Mouse (Mus musculus) hematopoietic stem cell, adult 5-6 weeks (primary cell): ENCODE data around the gene Bclaf3. TPM values are rescaled to one million over a fixed set of nuclear protein-coding genes. Genes with fewer than 3 reads are reported as not detected.
"Not testable (repeated sequence)": the region's sequence is repeated elsewhere in the genome, so short reads cannot be mapped to it uniquely, and the experiment has no call there.

Source experiments
- ATAC-seq, 2 experiments: fragments of 125-278 bp in 1 of 2; replicated peaks in 1 of 2; 2 replicates each; pipeline ENCODE4 v1.8.0; 2016 to 2017; ENCODE audit warnings: inconsistent platforms in 2 of 2, mild to moderate bottlenecking in 2 of 2, moderate number of reproducible peaks in 2 of 2, low read depth in 1 of 2, moderate TSS enrichment in 1 of 2; ENCODE audit not compliant: low FRiP score in 2 of 2, poor library complexity in 2 of 2, severe bottlenecking in 2 of 2, insufficient read depth in 1 of 2, low TSS enrichment in 1 of 2
- total RNA-seq: library from RNA; stranded (forward); fragments of 172-1452, 232-1000 nt; gene quantifications from 2 replicates; pipeline ENCODE4 v1.2.3, GENCODE M21; 2017

The Bclaf3 gene
- 98.0 and 106 TPM in 2 replicates for total RNA-seq

DNA sequence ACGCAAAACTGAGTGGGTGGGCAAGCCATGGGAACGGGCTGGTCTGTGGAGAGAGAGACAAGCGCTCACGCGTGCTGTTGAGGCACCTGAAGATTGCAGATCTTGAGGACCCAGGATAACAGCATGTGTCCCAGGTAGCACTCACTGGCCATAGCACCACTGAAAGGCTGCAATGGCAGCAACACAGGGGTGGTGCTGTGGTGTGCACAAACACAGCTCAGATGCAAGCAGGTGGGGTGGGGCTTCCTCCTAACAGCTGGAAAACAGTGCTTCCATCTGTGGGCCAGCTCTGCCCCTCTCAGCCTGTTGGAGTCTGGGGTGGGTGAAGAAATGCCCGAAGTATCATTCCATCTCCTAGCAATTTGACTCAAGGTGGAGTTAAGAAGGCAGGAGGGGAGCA, at the start of gene Bclaf3:
Gene Bclaf3, plus strand, starts transcription at position 301 of the 400 bp plus-strand sequence.
- ATAC-seq = no peak

DNA sequence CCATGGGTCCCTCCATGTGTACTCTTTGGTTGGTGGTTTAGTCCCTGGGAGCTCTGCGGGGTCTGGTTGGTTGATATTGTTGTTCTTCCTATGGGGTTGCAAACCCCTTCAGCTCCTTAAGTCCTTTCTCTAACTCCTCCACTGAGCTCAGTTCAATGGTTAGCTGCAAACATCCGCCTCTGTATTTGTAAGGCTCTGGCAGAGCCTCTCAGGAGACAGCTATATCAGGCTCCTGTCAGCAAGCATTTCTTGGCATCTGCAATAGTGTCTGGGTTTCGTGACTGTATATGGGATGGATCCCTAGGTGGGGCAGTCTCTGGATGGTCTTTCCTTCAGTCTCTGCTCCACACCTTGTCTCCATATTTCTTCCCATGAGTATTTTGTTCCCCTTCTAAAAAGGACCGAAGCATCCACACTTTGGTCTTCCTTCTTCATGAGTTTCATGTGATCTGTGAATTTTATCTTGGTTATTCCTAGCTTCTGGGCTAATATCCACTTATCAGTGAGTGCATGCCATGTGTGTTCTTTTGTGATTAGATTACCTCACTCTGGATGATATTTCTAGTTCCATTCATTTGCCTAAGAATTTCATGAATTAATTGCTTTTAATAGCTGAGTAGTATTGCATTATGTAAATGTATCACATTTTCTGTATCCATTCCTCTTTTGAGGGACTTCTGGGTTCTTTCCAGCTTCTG, 48.1 kb upstream of the Bclaf3 start:
- ATAC-seq = not testable (repeated sequence)

DNA sequence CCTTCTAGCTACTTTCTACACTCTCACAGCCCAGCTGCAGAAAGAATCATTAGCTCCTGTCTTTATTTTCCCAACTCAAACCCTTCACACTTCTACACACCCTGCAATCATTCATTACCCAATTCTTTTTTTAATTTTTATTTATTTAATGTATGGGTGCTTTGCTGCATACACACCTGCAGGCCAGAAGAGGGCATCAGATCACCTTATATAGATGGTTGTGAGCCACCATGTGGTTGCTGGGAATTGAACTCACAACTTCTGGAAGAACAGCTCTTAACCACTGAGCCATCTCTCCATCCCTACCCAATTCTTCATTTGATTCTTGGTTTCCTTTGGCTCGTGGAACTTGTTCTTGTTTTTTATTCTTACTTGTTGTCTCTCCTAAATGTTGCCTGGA, 42.2 kb upstream of the Bclaf3 start:
- no peak for ATAC-seq

DNA sequence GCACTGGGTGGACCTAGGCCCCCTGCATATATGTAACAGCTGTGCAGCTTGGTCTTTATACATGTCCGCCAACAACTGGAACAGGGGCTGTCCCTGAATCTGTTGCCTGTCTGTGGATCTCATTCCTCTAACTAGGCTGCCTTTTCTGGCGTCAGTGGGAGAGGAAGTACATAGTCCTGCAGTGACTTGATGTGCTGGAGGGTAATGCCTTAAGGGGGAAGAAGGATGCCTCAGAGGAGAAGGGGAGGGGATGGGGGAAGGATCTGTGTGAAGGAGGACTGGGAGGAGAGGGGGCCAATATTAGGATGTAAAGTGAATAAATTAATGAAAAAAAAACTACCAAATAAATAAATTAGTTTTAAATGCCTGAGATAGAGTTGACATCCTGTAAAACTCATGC, 23.3 kb upstream of the Bclaf3 start:
- no peak for ATAC-seq

DNA sequence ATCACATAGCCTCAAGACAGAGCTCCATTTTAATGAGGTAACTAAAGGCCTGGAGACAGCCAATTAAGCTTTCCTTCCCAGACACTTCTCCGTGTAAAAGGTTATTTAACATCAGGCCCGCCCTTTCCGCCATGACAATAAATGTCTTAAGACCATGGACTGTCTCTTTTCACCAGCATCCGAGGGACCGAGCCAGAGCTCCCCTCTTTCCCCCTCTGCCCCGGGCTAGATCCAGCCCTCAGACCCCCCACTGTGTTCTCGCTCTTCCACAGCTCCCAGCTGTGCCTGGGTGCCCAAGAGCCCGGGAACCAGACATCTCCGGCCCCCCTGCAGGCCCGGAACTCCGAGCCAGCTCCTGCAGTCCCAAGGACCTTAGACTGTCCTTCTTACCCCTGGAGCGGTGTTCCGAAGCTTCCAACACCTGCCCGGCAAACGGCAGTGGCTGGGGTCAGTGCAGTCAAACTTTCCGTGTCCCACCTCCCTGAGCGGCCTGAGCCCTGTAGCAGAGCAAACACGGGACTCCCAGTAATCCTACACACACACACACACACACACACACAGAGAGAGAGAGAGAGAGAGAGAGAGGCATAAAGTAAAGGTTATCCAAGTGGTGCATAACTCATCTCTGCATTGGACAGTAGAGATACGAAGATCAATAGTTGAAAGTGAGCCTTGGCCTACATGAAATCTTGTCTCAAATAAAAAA, 18.0 kb upstream of the Bclaf3 start:
- peak; percentile 30 to 39 for ATAC-seq

DNA sequence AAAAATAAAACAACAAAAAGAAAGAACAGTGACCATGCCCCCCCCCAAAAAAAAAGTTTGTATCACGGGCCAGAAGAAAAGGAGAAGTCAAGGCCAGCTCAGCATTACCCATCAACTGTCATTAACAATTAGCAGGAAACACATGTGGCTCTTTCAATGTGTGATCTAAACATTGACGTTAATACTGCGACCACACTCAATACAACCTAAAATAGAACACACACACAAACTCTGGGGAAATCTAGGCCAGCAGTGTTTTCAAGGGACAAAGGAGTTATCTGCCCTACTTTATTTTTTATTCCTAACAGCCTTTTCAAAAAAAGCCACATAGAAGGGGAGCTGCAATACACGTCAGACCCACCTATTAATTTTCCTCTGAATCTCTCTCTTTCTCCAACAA, 17.4 kb upstream of the Bclaf3 start:
- peak; percentile 92 to 94 for ATAC-seq

DNA sequence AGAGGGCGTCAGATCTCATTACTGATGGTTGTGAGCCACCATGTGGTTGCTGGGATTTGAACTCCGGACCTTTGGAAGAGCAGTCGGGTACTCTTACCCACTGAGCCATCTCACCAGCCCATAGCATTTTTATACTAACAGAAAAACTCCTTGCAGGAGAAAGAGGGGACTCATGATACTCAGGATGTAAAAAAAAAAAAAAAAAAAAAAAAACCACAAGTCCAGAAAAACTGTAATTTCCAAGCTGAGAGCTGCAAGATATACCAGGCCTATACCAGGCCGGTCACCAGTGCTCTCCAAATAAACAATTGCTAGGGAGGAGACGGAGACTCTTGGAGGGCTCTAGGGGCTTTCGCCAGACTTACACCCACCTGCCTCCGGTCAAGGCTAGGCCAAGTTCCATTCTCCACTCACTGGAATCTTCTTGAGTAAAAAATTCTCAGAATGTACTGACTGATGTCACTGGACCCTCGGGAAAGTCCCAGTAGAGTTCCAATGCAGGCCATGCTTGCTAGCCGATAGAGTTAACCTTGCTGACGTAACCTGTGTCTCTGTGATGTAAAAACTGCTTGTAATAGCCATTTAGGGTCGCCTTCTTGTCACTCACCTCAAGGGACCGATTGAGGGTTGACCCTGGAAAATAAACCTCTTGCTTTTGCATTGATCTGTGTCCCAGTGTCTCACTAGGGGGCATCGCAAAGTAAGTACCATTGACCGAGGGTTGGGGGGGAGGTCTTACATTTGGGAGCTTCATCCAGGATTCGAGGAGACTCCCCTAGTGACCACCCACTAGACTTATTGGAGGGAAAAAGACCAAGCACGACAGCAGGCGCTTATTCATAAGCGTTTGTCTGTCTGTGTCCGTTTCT, 16.4 kb upstream of the Bclaf3 start:
- no peak for ATAC-seq

DNA sequence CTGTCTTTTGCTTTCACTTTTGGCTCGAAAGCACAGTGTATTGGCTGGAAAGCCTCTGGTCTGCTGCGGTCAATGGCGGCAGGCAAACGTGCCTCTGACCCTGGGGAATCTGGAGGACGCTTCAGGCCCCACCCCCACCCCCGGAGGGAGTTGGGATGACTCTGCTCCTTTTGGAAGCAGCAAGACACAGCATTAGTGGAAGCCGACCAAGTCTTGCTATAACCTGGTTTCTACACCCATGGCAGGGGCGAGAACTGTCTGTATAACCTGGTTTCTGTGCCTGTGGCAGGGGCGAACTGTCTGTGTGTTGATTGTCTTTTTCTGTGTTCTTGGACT, 15.8 kb upstream of the Bclaf3 start:
- ATAC-seq = no peak

DNA sequence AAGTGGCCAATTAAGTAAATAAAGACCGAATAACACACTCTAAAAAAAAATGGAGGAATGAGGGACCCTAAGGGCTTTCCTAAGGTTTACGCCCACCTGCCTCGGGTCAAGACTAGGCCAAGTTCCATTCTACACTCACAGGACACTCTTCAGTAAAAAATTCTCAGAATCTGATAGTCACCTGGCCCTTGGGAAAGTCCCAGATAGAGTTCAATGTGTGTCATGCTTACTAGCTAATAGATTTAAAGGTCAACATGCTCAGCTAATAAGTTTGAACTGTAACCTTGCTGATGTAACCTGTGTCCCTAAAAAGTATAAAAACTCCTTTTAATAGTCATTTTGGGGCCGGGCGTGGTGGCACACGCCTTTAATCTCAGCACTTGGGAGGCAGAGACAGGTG, 10.9 kb upstream of the Bclaf3 start:
- no peak for ATAC-seq

DNA sequence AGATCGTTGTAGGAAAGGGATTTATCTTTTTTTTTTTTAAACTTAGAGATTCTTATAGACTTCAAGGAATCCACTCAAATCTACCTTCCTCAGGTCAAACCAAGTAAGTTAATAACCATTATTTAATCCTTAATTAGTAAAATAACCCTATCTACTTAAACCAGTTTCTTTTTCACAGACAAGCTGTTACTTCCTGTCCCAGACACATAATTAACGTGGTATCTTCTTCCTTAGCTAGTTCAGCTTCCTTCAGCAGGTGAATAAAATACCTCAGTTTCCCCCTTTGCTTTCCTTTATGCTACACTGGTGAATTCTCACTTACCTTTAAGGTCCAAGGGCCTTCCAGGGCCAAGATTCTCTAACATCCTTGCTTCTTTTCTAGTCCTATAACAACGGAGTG, 4.7 kb upstream of the Bclaf3 start:
- no peak for ATAC-seq

DNA sequence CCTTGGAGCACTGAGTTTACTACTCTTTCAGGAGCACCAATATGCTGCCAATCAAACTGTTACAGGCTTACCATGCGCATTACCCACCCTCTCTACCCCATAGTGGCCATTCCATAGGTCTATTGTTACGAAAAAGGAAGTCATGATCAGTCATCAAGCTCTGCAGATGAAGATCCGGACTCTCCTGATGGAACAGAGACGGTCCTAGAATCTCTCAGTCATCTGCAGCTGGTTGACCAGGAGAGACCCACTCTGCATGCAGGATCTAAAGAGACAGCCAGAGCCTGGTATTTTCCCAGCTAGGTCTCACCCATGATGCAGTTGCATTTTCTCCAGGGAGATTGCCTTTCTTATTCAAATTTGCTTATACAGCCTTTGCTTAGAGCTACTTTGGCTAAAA, 3.8 kb upstream of the Bclaf3 start:
- ATAC-seq = no peak

DNA sequence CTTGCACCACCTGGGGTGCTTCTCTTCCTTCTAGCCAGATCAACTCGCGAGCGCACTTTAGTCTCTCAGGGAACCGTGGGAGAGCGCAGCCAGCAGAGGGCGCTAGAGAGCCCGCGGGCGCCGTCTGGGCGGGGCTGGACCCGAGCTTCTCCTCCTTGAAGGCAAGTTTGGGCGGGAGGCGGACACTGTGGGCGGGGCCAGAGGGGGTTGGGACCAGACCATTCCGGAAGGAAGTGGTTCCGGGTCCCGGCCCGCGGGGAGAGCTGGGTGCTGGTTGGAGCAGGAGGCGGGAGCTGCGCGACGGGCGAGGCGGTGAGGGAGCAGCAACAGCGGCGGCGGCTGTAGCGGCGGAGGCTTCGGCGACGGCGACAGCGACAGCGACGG, 5.9 kb downstream of the Bclaf3 start:
- peak; percentile 97 to 99 for ATAC-seq

DNA sequence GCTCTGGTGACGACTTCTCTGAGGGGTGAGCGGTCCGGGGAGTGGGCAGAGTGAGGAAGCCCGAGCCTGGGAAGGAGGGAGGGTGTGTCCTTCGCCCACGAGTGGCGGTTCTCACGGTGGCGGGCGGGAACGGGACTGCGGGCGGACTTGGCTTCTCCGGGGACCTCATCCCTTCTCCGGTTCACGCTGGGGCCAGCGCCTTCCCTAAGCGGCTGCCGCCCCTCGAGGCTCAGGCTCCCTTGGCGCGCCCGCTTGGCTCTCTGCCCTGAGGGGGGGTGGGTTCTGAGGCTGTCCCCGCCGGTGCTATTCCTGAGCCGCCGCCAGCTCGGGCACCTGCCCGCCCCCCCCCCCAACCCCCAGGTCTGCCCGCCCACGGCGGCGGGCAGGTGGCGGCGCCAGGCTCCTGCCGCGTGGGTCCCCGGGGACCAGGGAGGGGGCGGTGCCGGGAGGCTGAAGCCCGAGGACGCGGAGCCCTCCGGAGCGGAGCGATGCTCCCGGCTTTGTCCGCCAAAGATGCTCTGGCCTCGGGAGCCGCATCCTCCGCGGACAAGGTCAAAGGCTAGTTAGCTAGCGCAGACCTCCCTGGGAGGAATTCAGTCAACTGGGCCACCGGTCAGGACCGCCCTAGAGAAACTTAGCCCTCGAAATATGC, 6.4 kb downstream of the Bclaf3 start:
- no peak for ATAC-seq

DNA sequence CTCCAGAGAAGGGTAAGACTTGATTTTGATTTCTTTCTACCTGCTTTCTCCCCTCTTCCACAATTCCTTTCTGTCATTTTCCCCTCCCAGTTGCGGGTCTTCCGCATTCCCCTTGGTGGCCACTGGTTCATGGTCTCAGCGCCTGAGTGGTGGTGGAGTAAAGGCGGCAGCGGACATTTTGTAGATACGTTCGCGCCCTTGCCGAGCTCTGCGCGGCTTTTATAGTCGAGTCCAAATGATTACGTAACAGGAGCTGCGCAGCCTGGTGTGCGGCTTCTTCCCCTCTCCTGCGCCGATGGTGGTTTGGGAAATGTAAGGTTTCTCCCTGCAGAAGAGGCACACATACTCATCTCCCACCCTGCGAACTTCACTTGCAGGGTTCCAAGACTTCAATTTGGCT, 15.4 kb downstream of the Bclaf3 start:
- ATAC-seq = no peak

DNA sequence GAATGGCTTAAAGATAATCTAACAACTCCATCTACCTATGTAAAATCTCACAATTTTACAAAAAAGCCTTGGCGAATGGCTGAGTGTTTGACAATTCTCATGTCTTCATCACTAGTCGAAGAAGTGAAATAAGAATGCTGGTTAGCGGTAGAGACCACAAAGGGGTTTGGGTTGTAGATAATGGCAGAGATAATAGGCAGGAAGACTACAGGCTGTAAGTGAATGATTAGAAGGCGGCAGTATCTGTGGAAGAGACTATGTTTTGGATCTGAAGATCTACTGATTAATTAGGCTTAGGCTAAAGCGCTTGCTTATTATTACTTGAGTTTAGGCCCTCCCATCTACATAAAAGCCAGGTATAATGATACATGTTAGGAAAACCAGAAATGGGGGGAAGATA, 20.6 kb downstream of the Bclaf3 start:
- ATAC-seq = no peak

DNA sequence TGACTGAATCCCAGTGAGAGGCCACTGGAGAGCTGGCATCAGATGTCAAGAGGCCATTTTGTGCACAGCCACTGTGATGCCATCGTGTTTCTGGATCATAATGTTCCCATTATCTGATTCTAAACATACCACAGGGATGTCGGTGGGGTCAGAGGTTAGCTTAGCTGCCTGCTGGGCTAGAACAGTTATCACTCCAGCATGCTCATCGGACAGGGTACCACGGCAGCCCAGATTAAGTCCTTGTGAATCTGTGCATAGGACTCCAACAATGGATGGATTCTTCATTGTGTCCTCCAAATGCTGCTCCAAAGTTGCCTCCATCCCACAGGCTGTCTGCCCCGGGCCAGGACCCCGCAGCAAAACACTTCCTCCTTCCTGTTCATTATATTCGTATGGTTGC, 58.2 kb downstream of the Bclaf3 start:
- not testable (repeated sequence) for ATAC-seq

DNA sequence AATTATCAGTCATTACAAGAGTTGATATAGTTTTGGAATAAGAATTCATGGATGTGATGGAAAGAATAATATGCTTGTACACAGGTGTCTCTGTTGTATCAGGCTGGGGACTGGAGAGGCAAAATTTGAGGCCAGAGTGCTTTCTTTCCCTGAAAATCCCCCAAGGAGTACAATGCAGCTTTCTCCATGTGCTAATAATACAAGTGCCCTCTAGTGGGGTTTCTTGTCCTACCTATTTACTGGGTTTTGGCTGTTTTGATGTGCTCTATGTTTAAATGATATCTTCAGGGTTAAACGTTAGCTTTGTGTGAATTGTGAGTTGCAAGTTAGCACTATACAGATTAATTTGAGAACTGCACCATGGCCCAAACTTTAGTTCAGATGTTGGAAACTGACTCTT, 65.1 kb downstream of the Bclaf3 start:
- ATAC-seq = no peak

DNA sequence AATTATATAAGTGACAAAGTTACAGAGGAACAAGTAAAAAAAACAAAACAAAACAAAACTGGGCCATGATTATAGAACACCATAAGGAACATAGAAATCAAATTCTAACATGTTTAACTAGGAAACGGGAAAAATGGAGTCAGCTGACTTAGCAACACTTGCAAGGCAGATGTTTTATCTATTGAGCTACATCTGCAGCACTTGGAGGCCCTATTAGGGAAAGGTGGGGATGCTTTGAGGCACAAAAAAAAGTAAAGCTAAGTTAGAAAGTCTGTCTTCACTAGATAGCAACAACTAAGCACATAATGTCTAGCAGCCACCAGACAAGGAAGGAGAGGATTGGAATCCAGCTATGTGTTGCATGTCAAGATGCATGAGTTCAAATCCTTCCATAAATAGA, 71.0 kb downstream of the Bclaf3 start:
- no peak for ATAC-seq
